Mouse (Mus musculus) CH12F3 (cell line): ENCODE data around the gene Dnal4.

Experiments used
- in situ Hi-C: fragments of 300-500 bp; cut with MboI; formaldehyde crosslinking; loops from 2 replicates; pipeline ENCODE4 v1.14.3; 2020; ENCODE audit warnings: low sequenced_read_pairs

Dnal4 gene

GRCm38 (mm10) chr15:79764539-79765267 is 12.9 kb downstream of the Dnal4 start:
- in situ Hi-C loops: no loop called here

- in situ Hi-C loops: no loop called here
Measured at GRCm38 (mm10) chr15:79763601-79764246, 13.9 kb downstream of the Dnal4 start.

GRCm38 (mm10) chr15:79763001-79763400 is 14.6 kb downstream of the Dnal4 start:
- in situ Hi-C loops: no loop called here

GRCm38 (mm10) chr15:79760956-79761355 is 16.7 kb downstream of the Dnal4 start:
- in situ Hi-C loops: no loop called here

GRCm38 (mm10) chr15:79757118-79757517 is 20.5 kb downstream of the Dnal4 start:
- in situ Hi-C loops: no loop called here

GRCm38 (mm10) chr15:79755977-79756625 is 21.5 kb downstream of the Dnal4 start:
- in situ Hi-C loops: no loop called here

- in situ Hi-C loops: no loop called here
Measured at GRCm38 (mm10) chr15:79755176-79755575, 22.5 kb downstream of the Dnal4 start.

GRCm38 (mm10) chr15:79753873-79754272 is 23.8 kb downstream of the Dnal4 start:
- in situ Hi-C loops: no loop called here

GRCm38 (mm10) chr15:79753420-79753752 is 24.3 kb downstream of the Dnal4 start:
- in situ Hi-C loops: no loop called here

GRCm38 (mm10) chr15:79752742-79753419 is 24.8 kb downstream of the Dnal4 start:
- in situ Hi-C loops: no loop called here

GRCm38 (mm10) chr15:79751772-79752171 is 25.9 kb downstream of the Dnal4 start:
- in situ Hi-C loops: no loop called here

GRCm38 (mm10) chr15:79750266-79750665 is 27.4 kb downstream of the Dnal4 start:
- in situ Hi-C loops: no loop called here

- in situ Hi-C loops: no loop called here
Measured at GRCm38 (mm10) chr15:79749162-79749561, 28.5 kb downstream of the Dnal4 start.

- in situ Hi-C loops: no loop called here
Measured at GRCm38 (mm10) chr15:79747998-79748397, 29.7 kb downstream of the Dnal4 start.

- in situ Hi-C loops: no loop called here
Measured at GRCm38 (mm10) chr15:79745883-79746282, 31.8 kb downstream of the Dnal4 start.

- in situ Hi-C loops: no loop called here
Measured at GRCm38 (mm10) chr15:79745312-79745711, 32.3 kb downstream of the Dnal4 start.

- in situ Hi-C loops: no loop called here
Measured at GRCm38 (mm10) chr15:79744742-79745141, 32.9 kb downstream of the Dnal4 start.

GRCm38 (mm10) chr15:79744001-79744400 is 33.6 kb downstream of the Dnal4 start:
- in situ Hi-C loops: no loop called here

- in situ Hi-C loops: no loop called here
Measured at GRCm38 (mm10) chr15:79742706-79743023, 35.0 kb downstream of the Dnal4 start.

GRCm38 (mm10) chr15:79741921-79742705 is 35.5 kb downstream of the Dnal4 start, which contains the start of gene Sun2:
Sun2 (minus strand) TSS chr15:79742536.
- in situ Hi-C loops: no loop called here
